Mouse (Mus musculus) cerebellum, adult 2 months (tissue): Measurements from ENCODE around the gene Gm26620.

Experiments
- CTCF ChIP-seq: fragments of 200-500 bp; IDR thresholded peaks from 2 replicates; pipeline ENCODE4 v1.5.1; 2011; ENCODE audit warnings: low read depth, mild to moderate bottlenecking, control low read depth, low read length, moderate library complexity, borderline replicate concordance; ENCODE audit not compliant: insufficient read depth
- POLR2A ChIP-seq: fragments of 200-500 bp; IDR thresholded peaks from 2 replicates; pipeline ENCODE4 v1.6.1; 2011; ENCODE audit warnings: low read length, control low read depth, borderline replicate concordance; ENCODE audit not compliant: insufficient read depth

DNA sequence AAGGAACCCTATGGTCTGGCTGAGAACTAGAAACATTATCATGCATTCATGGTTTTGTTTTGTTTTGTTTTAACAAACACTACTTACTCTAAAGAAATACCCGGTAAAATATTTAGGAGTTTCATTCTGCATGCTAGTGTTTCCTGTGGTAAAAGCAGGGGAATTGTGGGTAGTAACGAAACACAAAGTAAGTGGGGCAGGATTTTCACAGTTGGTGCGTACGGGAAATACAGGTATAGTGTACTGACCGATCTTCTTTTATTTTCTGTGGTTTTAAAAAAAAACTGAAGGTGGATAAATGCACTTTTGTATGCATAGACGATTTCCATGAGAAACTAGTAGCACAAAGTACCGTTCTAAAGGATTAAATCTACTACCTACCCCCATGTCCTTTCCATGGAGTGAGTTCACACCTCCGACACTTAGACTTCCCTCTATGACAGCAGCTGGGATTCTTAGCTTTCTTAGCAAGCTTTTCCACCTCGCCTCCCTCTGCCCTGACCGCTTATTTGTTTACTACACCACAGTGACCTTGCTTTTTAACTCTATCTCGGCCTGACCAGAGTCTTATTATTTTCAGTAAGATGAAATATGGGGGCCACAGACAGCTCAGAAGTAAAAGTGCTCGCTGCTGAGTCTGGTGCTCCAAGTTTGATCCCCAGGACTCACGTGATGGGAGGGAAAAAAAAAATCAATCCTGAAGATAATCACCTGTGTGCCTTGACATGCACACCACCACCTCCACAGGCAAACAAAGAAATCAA is 23.0 kb upstream of the Gm26620 start:
- no peak for TF ChIP-seq CTCF
- TF ChIP-seq POLR2A: no peak
